Mouse (Mus musculus): ENCODE measurements around the gene Pecam1. TPM values are rescaled to one million over a fixed set of nuclear protein-coding genes. Genes with fewer than 3 reads are reported as not detected.
"Not testable (repeated sequence)": the region's sequence is repeated elsewhere in the genome, so short reads cannot be mapped to it uniquely, and the experiment has no call there.

Pecam1 gene
- total RNA-seq, 2 experiments from 2014 or later, result 214 to 220 TPM

DNA sequence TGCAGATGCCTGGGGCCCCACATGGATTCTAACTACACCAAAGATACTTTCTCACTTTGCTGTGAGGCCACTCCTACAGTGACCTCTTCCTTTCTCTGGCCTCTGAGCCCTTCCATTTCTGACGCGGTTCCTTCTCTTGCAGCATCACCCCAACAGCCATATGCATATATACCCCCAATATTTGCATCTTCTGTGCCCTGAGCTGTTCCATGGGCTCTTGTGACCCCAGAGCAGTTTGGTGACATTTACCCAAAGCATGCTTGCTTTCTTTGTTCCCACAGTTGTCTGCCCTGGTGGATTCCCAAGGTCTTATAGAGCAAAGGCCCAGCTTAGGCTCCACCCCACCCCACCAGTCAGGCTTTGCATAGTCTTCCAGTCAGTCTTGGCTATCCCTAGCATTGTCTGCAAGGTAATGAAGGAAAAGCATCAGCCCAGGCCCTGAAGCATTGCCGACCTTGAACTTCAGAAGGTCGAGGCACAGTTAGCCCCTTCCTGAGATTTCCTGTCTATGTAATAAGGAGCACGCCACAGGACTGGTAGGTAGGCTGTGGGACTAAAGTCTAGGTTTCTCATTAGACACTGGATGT lies 77.4 kb downstream of the Pecam1 start:
- intact Hi-C loops (cut with DNase I), result no loop called here
- DNase-seq, result no peak

DNA sequence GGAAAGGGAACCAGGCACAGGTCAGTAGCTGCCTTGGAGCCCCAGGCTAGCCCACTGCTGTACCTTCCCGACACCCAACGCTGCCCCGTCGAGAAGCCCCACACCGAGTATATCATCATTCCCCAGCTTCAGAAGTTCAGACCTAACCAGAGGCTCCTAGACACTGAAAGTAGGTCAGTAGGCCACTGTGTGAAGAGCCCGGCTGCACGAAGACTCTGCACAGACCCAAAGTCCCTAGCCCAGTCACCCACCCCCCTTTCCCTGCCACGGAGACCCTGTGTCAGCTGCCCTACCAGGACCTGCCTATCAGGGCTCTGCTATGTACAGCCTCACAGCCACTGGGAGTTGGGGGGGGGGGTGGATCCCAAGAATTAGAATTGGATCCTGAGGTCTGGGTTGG lies 78.6 kb downstream of the Pecam1 start:
- intact Hi-C loops (cut with DNase I), result no loop called here
- DNase-seq, result no peak

DNA sequence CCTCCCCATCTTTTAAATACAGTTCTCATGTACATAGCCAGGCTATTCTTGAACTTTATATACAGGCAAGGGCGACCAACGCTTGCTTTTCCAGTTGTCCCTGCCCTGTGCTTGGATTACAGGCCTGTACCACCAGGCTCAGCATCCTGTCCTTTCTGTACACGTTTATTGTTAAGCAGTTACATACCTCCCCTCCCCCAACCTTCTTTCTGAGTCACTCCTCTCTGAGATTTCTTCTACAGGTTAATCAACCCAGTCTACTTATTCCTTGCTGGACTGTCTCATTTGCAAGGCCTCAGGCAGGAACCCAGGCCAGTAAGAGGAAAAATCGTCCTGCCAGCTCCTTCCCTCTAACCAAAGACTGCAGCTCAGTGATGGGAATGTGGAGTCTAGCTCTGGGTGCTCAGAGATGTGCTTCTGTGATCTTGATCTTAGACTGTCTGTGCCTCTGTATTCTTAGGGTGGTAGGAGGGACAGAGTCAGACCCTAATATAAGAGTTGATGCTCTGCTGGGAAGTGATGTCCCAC lies 79.4 kb downstream of the Pecam1 start:
- DNase-seq, result no peak
- intact Hi-C loops (cut with DNase I), result no loop called here

DNA sequence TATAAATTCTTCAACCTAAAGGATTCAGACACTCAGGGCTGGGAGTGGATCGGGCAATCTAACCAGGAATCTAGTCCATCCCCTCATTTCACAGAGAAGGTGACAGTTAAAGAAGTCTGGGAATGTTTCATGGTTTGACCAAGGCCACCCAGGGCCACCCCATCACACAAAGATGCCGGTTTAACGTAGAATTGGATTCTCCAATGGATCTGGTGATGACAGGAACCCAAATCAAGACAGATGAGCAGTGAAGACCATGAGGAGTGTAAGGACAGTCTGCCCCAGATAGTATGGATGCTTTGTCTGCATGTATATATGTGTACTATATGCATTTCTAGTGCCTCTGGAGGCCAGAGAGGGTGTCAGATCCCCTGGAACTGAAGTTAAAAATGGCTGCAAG lies 80.2 kb downstream of the Pecam1 start:
- intact Hi-C loops (cut with DNase I), result no loop called here
- DNase-seq, result no peak

GRCm38 (mm10) chr11:106669873-106670173 lies 80.6 kb downstream of the Pecam1 start:
- DNase-seq, result peak; percentile 51 to 57
- intact Hi-C loops (cut with DNase I), result no loop called here

DNA sequence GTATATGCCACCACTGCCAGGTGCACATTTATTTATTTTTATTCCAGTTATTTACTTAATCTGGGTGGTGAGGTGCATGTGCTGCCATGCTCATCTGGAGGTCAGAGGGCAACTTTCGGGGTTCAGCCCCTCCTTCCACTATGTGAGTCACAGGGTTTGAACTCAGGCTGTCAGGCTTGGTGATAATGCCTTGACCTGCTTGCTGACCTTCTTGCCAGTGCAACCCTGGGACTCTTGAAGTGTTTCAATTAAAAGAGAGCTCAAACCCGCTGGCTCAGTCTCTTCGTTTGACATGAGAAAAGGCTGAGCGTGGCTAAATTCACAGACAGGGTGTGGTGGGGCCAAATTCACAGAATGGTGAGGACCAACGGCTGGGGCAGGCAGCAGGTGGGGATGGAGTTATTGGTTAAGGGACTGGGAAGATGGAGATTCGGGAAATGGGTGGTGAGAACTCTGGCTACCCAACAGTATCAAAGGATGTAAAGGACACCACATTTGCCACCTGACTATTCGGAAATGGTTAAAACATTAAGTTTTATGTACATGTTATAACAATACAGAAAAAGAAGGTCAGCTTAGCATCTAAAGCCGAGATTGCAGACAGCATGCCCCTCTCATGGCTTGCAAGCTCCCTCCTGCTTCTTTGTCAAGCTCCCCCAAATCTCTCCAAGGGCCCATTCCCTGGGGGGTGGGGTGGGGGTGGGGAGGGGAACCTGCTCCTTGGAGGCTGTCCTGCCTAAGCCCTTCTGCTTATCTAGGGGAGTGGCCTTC lies 81.1 kb downstream of the Pecam1 start:
- DNase-seq, result no peak
- intact Hi-C loops (cut with DNase I), result no loop called here

DNA sequence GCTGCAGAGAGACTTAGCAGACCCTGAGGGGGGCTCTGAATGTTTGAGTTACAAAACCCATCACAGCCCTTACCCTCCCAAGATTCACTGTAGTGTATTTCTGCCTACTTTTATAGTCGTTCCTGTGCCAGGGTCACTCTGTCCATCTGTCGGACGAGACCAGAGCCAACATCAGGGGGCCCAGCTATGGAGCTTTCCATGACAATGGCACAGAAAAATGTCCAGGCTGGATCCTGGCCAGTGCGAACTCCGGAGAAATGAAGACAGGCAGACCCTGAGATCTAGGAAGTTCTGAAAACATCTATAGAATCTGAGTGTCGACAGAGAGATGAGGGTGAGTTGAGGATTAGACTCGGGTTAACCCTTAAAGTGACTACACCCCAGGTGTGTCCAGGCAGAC lies 82.1 kb downstream of the Pecam1 start:
- DNase-seq, result no peak
- intact Hi-C loops (cut with DNase I), result no loop called here

GRCm38 (mm10) chr11:106667855-106668254 lies 82.6 kb downstream of the Pecam1 start:
- DNase-seq, result no peak
- intact Hi-C loops (cut with DNase I), result no loop called here

- no peak for DNase-seq
- intact Hi-C loops (cut with DNase I), result no loop called here
These were observed 83.8 kb downstream of the Pecam1 start for GRCm38 (mm10) chr11:106666470-106667107.

- no peak for DNase-seq
- intact Hi-C loops (cut with DNase I), result no loop called here
These were observed 84.6 kb downstream of the Pecam1 start for GRCm38 (mm10) chr11:106665841-106666240.

GRCm38 (mm10) chr11:106665328-106665727 lies 85.1 kb downstream of the Pecam1 start:
- intact Hi-C loops (cut with DNase I), result no loop called here
- DNase-seq, result no peak

GRCm38 (mm10) chr11:106664691-106665090 lies 85.7 kb downstream of the Pecam1 start:
- intact Hi-C loops (cut with DNase I), result no loop called here
- DNase-seq, result no peak

GRCm38 (mm10) chr11:106663838-106664237 lies 86.6 kb downstream of the Pecam1 start:
- intact Hi-C loops (cut with DNase I), result no loop called here
- no peak for DNase-seq

- DNase-seq, result no peak
- intact Hi-C loops (cut with DNase I), result no loop called here
These were observed 87.6 kb downstream of the Pecam1 start for GRCm38 (mm10) chr11:106662634-106663407.

DNA sequence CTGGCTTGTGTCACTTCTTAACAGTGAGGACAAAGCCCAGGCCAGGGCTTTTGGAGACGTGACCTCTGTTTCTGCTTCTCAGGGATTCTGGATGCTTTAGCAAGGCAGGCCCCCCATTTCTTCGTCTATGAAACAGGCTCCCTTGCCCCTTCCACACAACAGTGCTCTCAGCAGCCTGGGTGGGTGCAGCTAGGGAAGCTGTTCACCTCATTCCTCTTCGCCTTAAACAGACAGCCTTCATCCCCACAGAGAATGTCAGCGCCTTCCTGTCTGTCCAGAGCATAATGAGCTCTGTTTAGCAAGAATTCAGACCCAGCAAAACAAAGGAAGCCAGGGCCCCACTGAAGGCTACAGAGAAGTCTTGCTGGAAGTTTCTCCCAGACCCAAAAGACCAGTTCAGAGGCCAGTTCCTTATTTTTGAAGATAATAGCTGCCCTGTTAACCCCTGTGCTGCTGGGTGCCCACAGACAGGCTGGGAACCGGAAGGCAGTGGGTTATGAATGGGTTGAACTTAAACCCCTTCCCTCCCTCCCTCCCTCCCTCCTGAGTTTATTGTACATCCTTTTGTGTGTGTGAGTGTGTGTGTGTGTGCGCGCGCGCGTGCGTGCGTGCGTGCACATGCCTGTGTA lies 89.9 kb downstream of the Pecam1 start:
- DNase-seq, result peak; percentile 57 to 59
- intact Hi-C loops (cut with DNase I), result no loop called here

DNA sequence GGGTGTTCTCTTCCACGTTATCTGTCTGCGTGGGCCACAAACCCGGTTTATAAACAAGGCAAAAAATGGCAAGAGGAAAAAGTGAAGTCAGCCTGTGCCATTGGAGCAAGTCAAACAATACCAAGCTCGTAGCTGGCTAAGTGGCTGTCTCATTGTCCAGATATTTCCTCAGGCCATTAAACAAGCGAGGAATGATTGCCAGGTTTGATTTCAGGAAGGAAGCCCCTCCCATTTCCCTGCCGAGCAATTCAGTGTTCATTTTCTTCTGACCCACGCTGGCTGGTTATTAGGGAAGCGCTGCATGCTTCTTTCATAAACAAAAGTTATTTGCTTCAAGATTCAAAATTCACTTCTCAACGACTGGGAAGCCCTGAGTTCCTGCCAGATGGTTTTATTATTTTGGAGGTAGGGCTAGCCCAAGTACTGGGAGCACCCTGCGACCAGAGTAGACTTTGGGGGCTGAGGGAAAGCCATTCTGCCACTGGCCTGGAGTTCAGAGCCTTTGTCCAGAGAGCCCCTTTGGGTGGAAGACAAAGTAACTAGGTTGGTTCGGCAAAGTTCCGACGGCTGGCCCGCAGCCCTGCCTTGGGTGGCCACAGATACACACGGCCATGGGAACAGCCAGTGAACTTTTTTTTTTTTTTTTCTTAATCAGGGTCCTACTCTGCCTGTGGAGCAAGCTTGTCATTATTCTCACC lies 90.7 kb downstream of the Pecam1 start:
- intact Hi-C loops (cut with DNase I), result loop anchor here (2.0 kb wide), 1 partner anchor 15 kb away; no protein-coding TSS in a partner anchor
- peak; percentile 72 to 74 for DNase-seq

DNA sequence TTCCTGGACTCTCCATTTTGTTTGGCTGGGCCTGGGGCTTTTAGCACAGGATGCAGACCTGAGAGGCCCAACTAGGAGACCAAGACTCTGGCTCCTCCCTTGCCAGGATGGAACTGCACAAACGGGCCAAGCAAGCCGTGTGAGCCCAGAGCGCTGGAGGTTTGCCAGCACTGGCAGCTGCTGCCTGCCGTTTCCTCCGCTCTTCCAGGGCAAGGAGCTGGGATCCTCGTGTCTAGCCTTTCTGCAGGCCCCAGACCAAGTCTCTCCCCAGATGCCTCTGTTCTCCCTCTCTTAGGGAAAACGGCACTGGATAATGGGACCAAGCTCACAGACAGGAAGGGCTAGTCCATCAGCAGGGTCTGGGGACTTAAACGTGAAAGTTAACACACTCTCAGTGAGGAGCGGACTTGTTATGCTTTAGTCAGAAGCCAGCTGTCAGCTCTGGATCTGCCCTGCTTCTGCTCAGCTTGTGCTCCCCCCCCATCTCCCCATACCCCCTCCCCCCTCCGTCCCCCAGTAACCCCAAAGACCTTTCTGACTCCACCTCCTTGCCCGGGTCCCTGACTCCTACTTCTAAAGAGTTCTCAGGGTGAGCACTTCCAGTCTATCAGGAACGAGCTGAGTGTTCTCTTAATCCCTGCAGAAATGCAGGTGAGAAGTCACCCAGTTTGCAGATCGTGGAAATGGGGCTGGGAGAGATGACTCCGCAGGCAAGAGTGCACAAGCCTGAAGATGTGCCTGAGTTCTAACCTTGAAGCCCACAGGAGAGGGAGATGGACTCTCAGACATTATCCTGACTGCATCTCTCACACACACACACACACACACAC lies 92.2 kb downstream of the Pecam1 start:
- intact Hi-C loops (cut with DNase I), result loop anchor here (2.0 kb wide), 1 partner anchor 17 kb away; no protein-coding TSS in a partner anchor
- DNase-seq, result peak; percentile 89 to 90

DNA sequence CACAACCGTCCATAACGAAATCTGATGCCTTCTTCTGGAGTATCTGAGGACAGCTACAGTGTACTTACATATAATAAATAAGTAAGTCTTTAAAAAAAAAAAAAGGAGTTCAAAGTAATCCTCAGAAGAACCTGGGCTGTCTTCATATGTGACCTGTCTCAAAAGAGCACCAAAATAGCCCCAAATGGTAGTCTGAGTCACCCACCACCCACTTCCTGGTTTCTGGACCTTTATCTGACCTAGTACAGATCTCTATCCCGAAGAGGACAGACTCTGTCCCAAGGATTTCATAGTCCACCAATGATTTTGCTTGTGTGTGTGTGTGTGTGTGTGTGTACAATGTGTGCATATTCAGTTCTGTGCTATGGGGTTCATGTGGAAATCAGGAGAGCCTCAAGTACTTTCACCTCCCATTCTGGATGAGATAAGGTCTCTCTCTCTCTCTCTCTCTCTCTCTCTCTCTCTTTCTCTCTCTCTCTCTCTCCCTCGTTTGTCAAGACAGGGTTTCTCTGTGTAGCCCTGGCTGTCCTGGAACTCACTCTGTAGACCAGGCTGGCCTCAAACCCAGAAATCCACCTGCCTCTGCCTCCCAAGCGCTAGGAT lies 93.4 kb downstream of the Pecam1 start:
- DNase-seq; intact Hi-C loops (cut with DNase I): not testable (repeated sequence)

DNA sequence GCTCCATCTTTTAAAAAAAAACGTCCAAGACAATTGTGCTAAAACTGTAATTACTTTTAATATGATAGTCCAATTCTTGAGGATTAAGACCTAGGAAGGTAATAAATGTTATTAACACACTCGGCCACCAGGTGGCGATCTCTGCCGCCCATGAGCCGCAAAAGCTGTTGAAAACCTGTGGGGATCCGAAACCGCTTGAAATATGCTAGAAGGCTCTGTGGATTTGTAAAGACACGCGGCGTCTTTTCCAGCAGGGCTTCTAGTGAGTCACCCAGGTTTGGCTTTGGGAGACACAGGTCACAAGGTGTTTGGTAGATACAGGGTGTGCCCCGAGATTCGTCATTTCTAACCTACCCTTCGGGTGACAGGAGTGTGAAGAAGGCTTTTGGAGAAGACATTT lies 102.1 kb downstream of the Pecam1 start:
- peak; percentile 80 to 87 for DNase-seq
- intact Hi-C loops (cut with DNase I), result loop anchor here (1.0 to 10.0 kb wide), 3 partner anchors 30 to 326 kb away; no protein-coding TSS in a partner anchor

Measured in heart, postnatal 10 days (tissue).